Mouse (Mus musculus) liver, embryonic 12.5 days (tissue): ENCODE measurements at regions not wholly inside any gene's neighbourhood (a gene's known extent, or its start where the extent isn't known, plus 50 kb on each side); places are given as distances from the start of the nearest gene placed in this dataset.

Source experiments
- ATAC-seq: fragments of 200-750 bp; cut with Nextera tagmentation; 2 replicates; pipeline ENCODE4 v1.8.0; 2017; ENCODE audit warnings: moderate number of reproducible peaks, mild to moderate bottlenecking, moderate library complexity
- H3K27ac ChIP-seq: fragments of 300-500 bp; sonication (generic); 2 replicates; pipeline ENCODE4 v1.5.1; 2016; ENCODE audit warnings: mild to moderate bottlenecking
- H3K27me3 ChIP-seq: fragments of 300-500 bp; sonication (generic); replicated peaks from 2 replicates; pipeline ENCODE4 v1.6.1; 2016; ENCODE audit warnings: mild to moderate bottlenecking, moderate library complexity
- H3K36me3 ChIP-seq: fragments of 300-500 bp; sonication (generic); 2 replicates; pipeline ENCODE4 v1.6.1; 2016; ENCODE audit warnings: mild to moderate bottlenecking, moderate library complexity
- H3K4me1 ChIP-seq: fragments of 300-500 bp; sonication (generic); 2 replicates; pipeline ENCODE4 v1.6.1; 2016
- H3K4me2 ChIP-seq: fragments of 300-500 bp; sonication (generic); 2 replicates; pipeline ENCODE4 v1.6.1; 2016; ENCODE audit warnings: mild to moderate bottlenecking, moderate library complexity
- H3K4me3 ChIP-seq: fragments of 300-500 bp; sonication (generic); 2 replicates; pipeline ENCODE4 v1.5.1; 2016; ENCODE audit warnings: mild to moderate bottlenecking, moderate library complexity
- H3K9ac ChIP-seq: fragments of 300-500 bp; sonication (generic); 2 replicates; pipeline ENCODE4 v1.6.1; 2016; ENCODE audit warnings: mild to moderate bottlenecking, moderate library complexity
- H3K9me3 ChIP-seq: fragments of 300-500 bp; sonication (generic); replicated peaks from 2 replicates; pipeline ENCODE4 v1.6.1; 2016; ENCODE audit warnings: mild to moderate bottlenecking, moderate library complexity
- WGBS: fragments of 180-500 bp; shearing (Covaris S2); methylation state at CpG from one replicate; pipeline ENCODE4 v1.1.7; 2016; ENCODE audit not compliant: insufficient replicate concordance; 5-methylcytosine and 5-hydroxymethylcytosine counted together

- H3K4me3 ChIP-seq, result no peak overlapping the region
- no peaks in the 10 kb centered on the region for H3K27me3 ChIP-seq
- no peaks in the 10 kb centered on the region for H3K9me3 ChIP-seq
- no peaks in the 10 kb centered on the region for H3K36me3 ChIP-seq
- no peak for ATAC-seq
- no peak overlapping the region for H3K9ac ChIP-seq
- no peaks in the 10 kb centered on the region for H3K4me1 ChIP-seq
- 32% methylated on average over 13 of the region's 13 CpGs for WGBS
- no peak overlapping the region for H3K27ac ChIP-seq
- H3K4me2 ChIP-seq, result no peak overlapping the region
Observed at GRCm38 (mm10) chr1:34642304-34642893, 62.9 kb downstream of the Amer3 start.

GRCm38 (mm10) chr1:34653963-34654644 lies 74.6 kb downstream of the Amer3 start:
- Histone ChIP-seq H3K9me3 (no peaks in the 10 kb centered on the region), H3K27ac (no peak overlapping the region), H3K27me3 (no peaks in the 10 kb centered on the region), H3K36me3 (no peaks in the 10 kb centered on the region), H3K4me3 (no peak overlapping the region), H3K4me1 (no peaks in the 10 kb centered on the region), H3K4me2 (no peak overlapping the region), H3K9ac (no peak overlapping the region)
- 82% methylated on average over 10 of the region's 10 CpGs for whole genome bisulfite sequencing
- ATAC-seq, result no peak

DNA sequence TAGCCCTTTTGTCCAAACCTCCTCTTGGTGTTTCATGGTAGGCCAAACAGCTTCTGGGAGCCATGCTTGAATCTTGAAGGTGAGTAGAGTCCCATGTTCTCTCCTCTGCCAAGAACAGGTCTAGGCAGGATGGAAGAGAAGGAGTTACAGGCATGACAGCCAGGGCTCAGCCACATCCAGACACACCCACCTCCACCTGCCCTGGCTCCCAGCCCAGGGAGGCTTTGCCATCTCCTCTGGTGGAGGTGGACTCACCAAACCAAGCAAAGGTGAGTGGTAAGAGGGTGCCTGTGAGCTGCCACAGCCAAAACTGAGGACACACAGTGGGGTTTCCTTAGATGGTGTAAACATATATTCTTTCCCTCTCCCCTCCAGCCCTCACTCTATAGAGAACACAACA lies 78.0 kb downstream of the Amer3 start:
- Histone ChIP-seq H3K9me3 (no peaks in the 10 kb centered on the region), H3K9ac (no peak overlapping the region), H3K4me2 (no peak overlapping the region), H3K27ac (no peak overlapping the region), H3K4me1 (no peaks in the 10 kb centered on the region), H3K36me3 (no peaks in the 10 kb centered on the region), H3K4me3 (no peak overlapping the region), H3K27me3 (no peaks in the 10 kb centered on the region)
- ATAC-seq, result no peak

- Histone ChIP-seq H3K9ac (no peak overlapping the region), H3K36me3 (no peaks in the 10 kb centered on the region), H3K4me1 (no peaks in the 10 kb centered on the region), H3K4me3 (no peak overlapping the region), H3K27me3 (no peaks in the 10 kb centered on the region), H3K27ac (no peak overlapping the region), H3K9me3 (no peaks in the 10 kb centered on the region), H3K4me2 (no peak overlapping the region)
- no peak for ATAC-seq
- WGBS, result 57% methylated on average over 4 of the region's 4 CpGs
Observed at GRCm38 (mm10) chr1:34663875-34664547, 84.6 kb downstream of the Amer3 start.

- 71% methylated on average over 11 of the region's 11 CpGs for WGBS
- no peaks in the 10 kb centered on the region for H3K27me3 ChIP-seq
Observed at GRCm38 (mm10) chr1:34664816-34665511, 85.5 kb downstream of the Amer3 start.

DNA sequence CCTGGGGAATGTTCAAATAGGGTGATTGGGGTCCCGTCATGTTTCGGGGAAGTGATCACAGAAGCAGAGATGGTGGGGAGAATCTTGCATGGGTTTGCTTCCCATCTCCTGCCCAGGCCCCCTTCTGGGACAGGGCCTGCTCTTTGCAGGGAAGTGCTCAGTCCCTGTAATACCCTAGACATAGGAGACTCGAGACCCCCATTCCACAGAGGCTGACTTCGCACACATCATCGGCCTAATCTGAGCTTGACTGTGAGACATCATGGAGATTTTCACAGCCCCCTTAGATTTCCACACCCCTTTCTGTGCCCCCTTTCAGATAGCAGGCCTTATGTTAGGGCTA lies 86.0 kb downstream of the Amer3 start:
- no peaks in the 10 kb centered on the region for H3K9me3 ChIP-seq
- 87% methylated on average over 5 of the region's 5 CpGs for WGBS
- no peak overlapping the region for H3K4me2 ChIP-seq
- H3K4me3 ChIP-seq, result no peak overlapping the region
- no peaks in the 10 kb centered on the region for H3K4me1 ChIP-seq
- no peak overlapping the region for H3K27ac ChIP-seq
- no peaks in the 10 kb centered on the region for H3K27me3 ChIP-seq
- no peak overlapping the region for H3K9ac ChIP-seq
- H3K36me3 ChIP-seq, result no peaks in the 10 kb centered on the region
- no peak for ATAC-seq

More at GRCm38 (mm10) chr1:34664816-34665511, 85.5 kb downstream of the Amer3 start:
- Histone ChIP-seq H3K36me3 (no peaks in the 10 kb centered on the region), H3K4me1 (no peaks in the 10 kb centered on the region), H3K27ac (no peak overlapping the region), H3K9ac (no peak overlapping the region), H3K4me2 (no peak overlapping the region), H3K9me3 (no peaks in the 10 kb centered on the region), H3K4me3 (no peak overlapping the region)
- ATAC-seq, result no peak

GRCm38 (mm10) chr1:34666226-34666662 lies 86.8 kb downstream of the Amer3 start:
- no peak overlapping the region for H3K4me2 ChIP-seq
- no peak overlapping the region for H3K27ac ChIP-seq
- H3K4me1 ChIP-seq, result no peaks in the 10 kb centered on the region
- H3K9ac ChIP-seq, result no peak overlapping the region
- no peaks in the 10 kb centered on the region for H3K9me3 ChIP-seq
- H3K27me3 ChIP-seq, result no peaks in the 10 kb centered on the region
- no peaks in the 10 kb centered on the region for H3K36me3 ChIP-seq
- WGBS, result 79% methylated on average over 13 of the region's 13 CpGs
- no peak overlapping the region for H3K4me3 ChIP-seq
- no peak for ATAC-seq

DNA sequence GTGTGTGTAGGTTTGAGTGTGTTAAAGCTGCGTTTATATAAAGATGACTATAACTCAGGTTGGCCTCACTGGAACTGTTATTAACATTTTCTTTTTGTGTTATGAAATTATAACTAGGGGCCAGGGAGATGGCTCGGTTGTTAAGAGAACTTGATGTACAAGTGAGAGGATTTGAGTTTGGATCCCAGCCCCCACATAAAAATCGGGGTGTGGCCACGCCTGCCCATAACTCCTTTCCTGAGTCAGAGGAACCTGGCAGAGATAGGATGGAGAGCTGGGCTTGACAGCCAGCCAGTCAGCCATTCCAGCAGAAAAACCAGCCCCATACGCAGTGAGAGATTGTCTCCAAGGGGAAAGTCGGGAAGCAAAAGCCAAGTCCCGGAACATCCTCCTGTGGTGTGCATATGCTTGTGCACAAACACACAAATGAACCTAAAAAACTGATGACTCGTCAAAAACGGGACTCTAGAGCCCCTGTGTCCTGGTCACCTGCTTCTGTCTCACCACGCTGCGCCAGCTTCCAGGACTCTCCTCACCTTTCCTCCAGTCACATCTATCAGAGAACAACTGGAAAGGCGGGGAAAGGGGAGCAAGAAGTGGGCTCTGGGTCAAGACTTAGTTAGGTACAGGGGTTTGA lies 97.8 kb downstream of the Amer3 start:
- 31% methylated on average over 12 of the region's 12 CpGs for WGBS
- Histone ChIP-seq H3K27ac (no peak overlapping the region), H3K9me3 (no peaks in the 10 kb centered on the region), H3K4me1 (no peaks in the 10 kb centered on the region; the same call in 1 of the 2 replicates), H3K27me3 (peaks cover 59% of the 10 kb centered on the region), H3K4me2 (no peak overlapping the region), H3K9ac (no peak overlapping the region), H3K36me3 (no peaks in the 10 kb centered on the region), H3K4me3 (no peak overlapping the region)
- no peak for ATAC-seq

DNA sequence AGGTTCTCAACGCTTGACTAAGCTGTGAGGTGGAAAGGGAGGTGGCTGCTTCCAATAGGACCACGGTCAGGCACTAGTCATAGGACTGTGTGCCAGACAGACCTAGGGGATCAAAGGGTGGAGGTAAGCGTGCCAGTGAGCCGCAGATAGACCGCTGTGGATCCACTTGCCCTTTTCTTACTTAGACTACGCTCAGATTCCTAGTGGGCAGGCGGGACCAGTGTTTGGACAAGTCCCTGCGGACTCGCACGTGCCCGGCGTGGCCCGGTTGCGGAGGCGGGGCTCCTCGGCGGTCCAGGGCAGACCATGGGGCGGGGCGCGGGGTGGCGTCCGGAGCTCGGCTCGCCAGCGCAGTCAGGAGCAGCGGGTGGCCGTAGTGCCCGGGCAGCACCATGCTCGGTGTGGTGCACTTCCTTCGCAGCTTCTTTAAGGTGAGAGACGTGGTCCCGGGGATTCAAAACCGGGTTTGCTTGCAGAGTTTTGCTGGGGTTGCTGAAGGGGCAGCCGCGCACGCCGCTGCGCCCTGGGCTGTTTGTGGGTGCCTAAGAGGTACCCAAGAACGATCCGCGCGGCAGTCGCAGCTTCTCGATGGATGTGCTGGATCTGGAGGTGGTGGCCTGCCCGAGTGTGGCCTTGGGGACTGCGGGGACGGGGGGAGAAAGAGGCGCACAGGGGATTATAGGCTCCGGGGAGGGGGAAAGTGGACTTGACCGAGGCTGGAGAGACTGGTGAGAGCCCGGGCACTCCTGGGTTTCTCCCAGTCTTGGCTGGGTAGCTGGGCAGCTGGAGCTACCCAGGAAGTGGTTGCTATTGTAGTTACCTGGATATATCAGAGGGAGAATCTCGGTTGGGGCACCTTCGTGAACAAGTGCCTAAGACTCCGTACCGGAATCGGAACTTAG lies 98.6 kb downstream of the Amer3 start:
- no peaks in the 10 kb centered on the region for H3K36me3 ChIP-seq
- H3K4me2 ChIP-seq, result peak overlapping the region; percentile 59
- no peak overlapping the region for H3K9ac ChIP-seq
- no peak; the same call in 1 of the 2 replicates for ATAC-seq
- 2% methylated on average over 56 of the region's 56 CpGs for WGBS
- H3K4me3 ChIP-seq, result peak overlapping the region; percentile 35
- peaks cover 59% of the 10 kb centered on the region for H3K27me3 ChIP-seq
- H3K4me1 ChIP-seq, result no peaks in the 10 kb centered on the region; the same call in 1 of the 2 replicates
- no peaks in the 10 kb centered on the region for H3K9me3 ChIP-seq
- H3K27ac ChIP-seq, result no peak overlapping the region

- Histone ChIP-seq H3K4me2 (peak overlapping the region; percentile 59), H3K9me3 (no peaks in the 10 kb centered on the region), H3K36me3 (no peaks in the 10 kb centered on the region), H3K4me3 (peak overlapping the region; percentile 35; the same call in 1 of the 2 replicates), H3K4me1 (no peaks in the 10 kb centered on the region; the same call in 1 of the 2 replicates), H3K27me3 (peaks cover 59% of the 10 kb centered on the region), H3K27ac (no peak overlapping the region), H3K9ac (no peak overlapping the region)
- 1% methylated on average over 9 of the region's 9 CpGs for WGBS
- ATAC-seq, result no peak
Observed at GRCm38 (mm10) chr1:34678734-34679068, 99.2 kb downstream of the Amer3 start.

DNA sequence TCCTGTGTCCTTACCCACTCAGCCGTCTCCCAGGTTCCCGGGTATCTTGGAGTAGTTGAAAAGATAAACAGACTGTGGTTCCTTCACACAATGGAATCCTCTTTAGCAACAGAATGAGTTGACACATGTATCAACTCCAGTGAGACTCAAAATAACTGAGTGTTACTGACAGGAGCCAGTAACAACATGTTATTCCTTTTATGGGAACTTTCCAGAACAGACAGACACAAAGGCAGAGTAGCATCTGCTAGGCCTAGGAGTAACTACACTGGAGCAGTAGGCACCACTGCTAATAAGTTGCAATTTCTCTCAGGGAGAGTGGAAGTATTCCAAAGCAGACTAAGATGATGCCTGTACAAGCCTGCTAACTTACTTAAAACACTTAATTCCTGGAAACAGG lies 107.1 kb downstream of the Amer3 start:
- Histone ChIP-seq H3K4me2 (no peak overlapping the region), H3K27ac (no peak overlapping the region), H3K9ac (no peak overlapping the region), H3K4me3 (no peak overlapping the region), H3K36me3 (no peaks in the 10 kb centered on the region), H3K27me3 (no peaks in the 10 kb centered on the region), H3K9me3 (no peaks in the 10 kb centered on the region), H3K4me1 (no peaks in the 10 kb centered on the region)
- WGBS, result 51% methylated on average over 2 of the region's 2 CpGs
- no peak for ATAC-seq
